Mouse (Mus musculus): ENCODE results near the gene Mtg1.

Gene Mtg1

GRCm38 (mm10) chr7:140190435-140190834 is 53.1 kb downstream of the Mtg1 start:
- DNase-seq, result no peak

GRCm38 (mm10) chr7:140192445-140192844 is 55.1 kb downstream of the Mtg1 start:
- DNase-seq, result no peak

DNA sequence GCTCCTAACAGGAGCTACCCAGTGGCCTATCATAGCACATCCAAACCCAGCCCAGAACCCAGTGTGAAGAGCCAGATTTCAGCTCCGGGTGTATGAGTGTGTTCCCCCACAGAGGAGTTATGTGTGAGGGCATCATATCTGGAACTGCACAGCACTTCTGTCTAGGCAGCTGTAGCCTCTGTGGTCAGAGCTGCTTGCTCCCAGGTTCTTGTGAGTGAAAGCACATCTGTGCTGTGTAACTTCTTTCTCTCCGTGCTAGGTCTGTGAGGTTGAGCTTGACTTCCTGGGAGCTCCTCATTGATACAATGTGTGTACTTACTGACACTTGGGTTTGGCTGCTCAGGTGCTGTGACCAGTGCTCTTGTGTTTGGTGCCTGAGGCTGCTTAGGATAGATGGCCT is 55.5 kb downstream of the Mtg1 start:
- no peak for DNase-seq

DNA sequence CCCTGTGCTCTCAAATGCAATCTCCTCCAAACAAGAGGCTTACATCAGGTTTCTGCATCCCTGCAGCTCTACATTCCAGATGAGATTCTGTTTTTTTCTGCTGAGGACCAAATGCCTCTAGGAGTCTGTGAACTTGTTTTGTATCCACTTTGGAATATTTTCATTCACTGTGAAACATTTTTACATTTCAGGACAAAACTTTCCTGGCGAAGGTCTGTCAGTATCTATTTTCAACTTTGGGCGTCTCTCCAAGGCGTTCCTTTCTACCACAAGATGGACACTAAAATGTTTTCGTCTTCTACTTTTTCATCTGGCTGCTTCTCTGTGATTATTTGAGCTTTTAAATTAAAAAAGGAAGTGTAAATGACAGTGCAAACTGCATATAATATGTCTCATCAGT is 56.7 kb downstream of the Mtg1 start:
- DNase-seq, result no peak

DNA sequence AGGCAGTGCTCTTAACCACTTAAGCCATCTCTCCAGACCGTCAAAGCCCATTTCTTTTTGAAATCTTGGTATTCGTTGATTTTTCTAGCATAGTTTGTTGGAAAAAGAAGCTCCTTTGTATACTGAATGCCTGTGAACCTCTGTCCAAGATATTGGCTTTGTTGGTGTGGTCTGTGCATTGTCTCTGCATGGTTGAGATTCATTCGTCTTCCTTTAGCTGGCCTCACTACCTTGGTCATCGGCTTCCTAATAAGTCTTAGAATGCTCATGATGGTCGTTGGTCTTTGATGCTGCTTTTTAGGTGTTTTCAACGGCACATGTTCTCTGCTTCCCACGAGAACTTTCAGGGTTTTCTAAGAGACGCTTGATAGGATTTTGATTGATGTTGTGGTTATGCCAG is 58.6 kb downstream of the Mtg1 start:
- no peak for DNase-seq

Measured in lung, adult 18-20 months (tissue).